Mouse (Mus musculus) erythroblast, embryonic 14.5 days (primary cell): Measurements from ENCODE around the gene Psma3.

Experiments used
- GATA1 ChIP-seq: IDR thresholded peaks from 2 replicates; pipeline ENCODE4 v1.6.1; 2012; ENCODE audit warnings: low read length, inconsistent platforms, mixed read lengths
- TAL1 ChIP-seq: IDR thresholded peaks from 3 replicates; pipeline ENCODE4 v1.6.1; 2012; ENCODE audit warnings: low read length, inconsistent platforms, mixed read lengths

- no peak for TF ChIP-seq GATA1
- TF ChIP-seq TAL1: no peak
Measured at GRCm38 (mm10) chr12:70929781-70930180, 44.6 kb upstream of the Psma3 start.
